17 mouse cellular contexts compared by ENCODE assay signal in the genomic region with DNA sequence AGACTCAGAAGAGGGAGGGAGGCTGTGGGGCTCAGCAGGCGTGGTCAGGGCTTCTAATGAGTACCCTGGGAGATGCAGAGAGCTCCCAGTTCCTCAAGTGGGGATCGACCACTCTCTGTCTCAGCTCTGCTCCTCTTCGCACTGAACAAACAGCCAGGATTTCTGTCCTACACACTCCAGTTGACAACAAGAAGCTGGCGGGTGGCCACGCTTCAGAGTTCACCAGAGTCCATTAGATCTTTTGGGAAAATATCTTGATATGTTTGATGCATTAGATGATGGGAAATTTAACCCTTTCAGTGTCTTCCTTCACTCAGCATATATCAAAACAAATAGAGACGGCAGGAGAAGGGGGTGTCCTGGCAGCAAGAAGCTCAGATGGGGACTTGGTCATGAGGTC.
"Had no signal": no experiment of that assay in that cellular context is flagged by ENCODE, and none has a peak within 500 bp of the region (broad histone marks: within the 10 kb centered on the region; RNA-seq: fewer than 3 reads in every experiment).

No protein-coding gene starts in this region.

- ATAC-seq: midbrain, embryonic 15.5 days had no signal

- H3K27me3 ChIP-seq: liver, embryonic 13.5 days; lung, embryonic 15.5 days; midbrain, embryonic 12.5 days; midbrain, embryonic 15.5 days; neural tube, embryonic 12.5 days; neural tube, embryonic 15.5 days had no signal

- H3K36me3 ChIP-seq: liver, embryonic 13.5 days; lung, embryonic 15.5 days; midbrain, embryonic 12.5 days; midbrain, embryonic 15.5 days; neural tube, embryonic 12.5 days; neural tube, embryonic 15.5 days had no signal

- H3K9me3 ChIP-seq: liver, embryonic 13.5 days; lung, embryonic 15.5 days; midbrain, embryonic 12.5 days; midbrain, embryonic 15.5 days; neural tube, embryonic 12.5 days; neural tube, embryonic 15.5 days had no signal

- H3K9ac ChIP-seq: liver, embryonic 13.5 days; lung, embryonic 15.5 days; midbrain, embryonic 12.5 days; midbrain, embryonic 15.5 days; neural tube, embryonic 12.5 days; neural tube, embryonic 15.5 days had no signal

- DNase-seq: kidney, adult 18-20 months; kidney, adult 9 months; layer of hippocampus, postnatal 36 days; liver, embryonic 13.5 days; right cerebral cortex, adult 18-20 months; right cerebral cortex, postnatal 14 days; right cerebral cortex, postnatal 4 days; spleen, adult 18-20 months; thymus, adult 18-20 months; thymus, postnatal 36 days had no signal

- H3K4me2 ChIP-seq: liver, embryonic 13.5 days; lung, embryonic 15.5 days; midbrain, embryonic 12.5 days; midbrain, embryonic 15.5 days; neural tube, embryonic 12.5 days; neural tube, embryonic 15.5 days had no signal

- H3K27ac ChIP-seq: left cerebral cortex, adult 2 months; liver, embryonic 13.5 days; lung, embryonic 15.5 days; macrophage; midbrain, embryonic 12.5 days; midbrain, embryonic 15.5 days; neural tube, embryonic 12.5 days; neural tube, embryonic 15.5 days had no signal

- H3K4me3 ChIP-seq: left cerebral cortex, adult 2 months; liver, embryonic 13.5 days; lung, embryonic 15.5 days; midbrain, embryonic 12.5 days; midbrain, embryonic 15.5 days; neural tube, embryonic 12.5 days; neural tube, embryonic 15.5 days had no signal
